Mouse (Mus musculus) R1 (cell line): Measurements from ENCODE around the gene Nfx1.
"Not testable (repeated sequence)": the region's sequence is repeated elsewhere in the genome, so short reads cannot be mapped to it uniquely, and the experiment has no call there.

Experiments used
- DNase-seq: peaks from one replicate; pipeline ENCODE4 v3.0.0-alpha.2; 2018; ENCODE audit warnings: low read depth, low spot score

Gene Nfx1

DNA sequence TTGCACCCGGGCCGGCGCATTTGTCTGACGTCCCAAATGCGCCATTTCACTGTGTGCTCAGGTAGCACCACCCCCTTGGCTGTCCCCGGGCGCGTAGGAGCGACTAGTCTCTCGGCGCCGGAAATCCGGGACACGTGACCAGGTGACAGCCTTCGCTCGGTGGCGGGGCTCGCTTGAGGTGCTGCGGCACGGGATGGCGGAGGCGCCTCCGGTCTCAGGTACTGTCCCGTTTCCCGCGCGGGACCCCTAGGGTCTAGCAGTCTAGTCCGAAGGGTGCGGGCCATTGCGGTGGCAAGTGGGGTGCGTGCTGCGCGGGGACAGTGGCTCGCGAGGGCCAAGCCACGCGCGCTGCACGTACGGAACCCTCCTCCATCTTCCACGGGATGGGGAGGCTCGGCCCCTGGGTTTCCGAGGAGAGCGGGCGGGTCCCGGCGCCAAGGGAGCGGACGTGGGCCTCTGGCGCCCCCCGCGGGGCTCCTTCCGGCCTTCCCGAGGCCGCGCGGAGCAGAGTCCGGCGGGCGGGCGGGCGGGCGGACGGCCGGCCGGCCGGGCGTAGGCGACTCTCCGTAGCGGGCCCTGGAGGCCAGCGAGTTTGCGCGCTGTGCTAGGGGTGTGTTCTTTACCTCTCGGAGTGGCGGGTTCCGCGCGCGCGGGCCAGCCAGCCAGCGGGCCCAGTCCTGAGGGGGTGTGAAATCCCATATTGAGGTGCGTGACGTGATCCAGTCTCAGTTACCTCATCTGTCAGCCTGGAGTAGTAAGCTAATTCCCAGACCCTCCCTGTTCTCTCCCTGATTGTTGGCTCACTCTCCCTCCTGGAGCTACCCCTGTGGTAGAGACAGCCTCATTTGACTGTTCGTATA is at the start of gene Nfx1:
Gene Nfx1, plus strand, starts transcription at position 65 of the 860 bp plus-strand sequence.
- peak; percentile 97 for DNase-seq

DNA sequence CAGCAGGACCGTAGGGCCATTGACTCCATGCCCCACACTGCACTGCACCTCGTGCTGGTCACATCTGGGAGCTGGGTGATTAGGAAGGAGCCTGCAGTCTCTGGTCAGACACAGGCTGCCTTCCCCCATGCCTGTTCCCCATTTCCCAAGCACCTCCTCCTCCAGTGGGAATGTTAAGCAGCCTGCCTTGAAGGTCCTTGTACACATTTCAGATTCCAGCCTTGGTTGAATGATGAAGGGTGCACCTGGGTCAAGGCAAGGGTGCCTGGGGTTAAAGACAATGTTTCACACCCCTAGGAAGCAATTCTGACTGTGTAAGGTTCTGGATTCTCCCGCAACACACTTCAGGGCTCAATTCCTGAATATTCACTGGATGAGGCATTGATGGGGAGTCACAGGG is 49.4 kb upstream of the Nfx1 start:
- DNase-seq = no peak

DNA sequence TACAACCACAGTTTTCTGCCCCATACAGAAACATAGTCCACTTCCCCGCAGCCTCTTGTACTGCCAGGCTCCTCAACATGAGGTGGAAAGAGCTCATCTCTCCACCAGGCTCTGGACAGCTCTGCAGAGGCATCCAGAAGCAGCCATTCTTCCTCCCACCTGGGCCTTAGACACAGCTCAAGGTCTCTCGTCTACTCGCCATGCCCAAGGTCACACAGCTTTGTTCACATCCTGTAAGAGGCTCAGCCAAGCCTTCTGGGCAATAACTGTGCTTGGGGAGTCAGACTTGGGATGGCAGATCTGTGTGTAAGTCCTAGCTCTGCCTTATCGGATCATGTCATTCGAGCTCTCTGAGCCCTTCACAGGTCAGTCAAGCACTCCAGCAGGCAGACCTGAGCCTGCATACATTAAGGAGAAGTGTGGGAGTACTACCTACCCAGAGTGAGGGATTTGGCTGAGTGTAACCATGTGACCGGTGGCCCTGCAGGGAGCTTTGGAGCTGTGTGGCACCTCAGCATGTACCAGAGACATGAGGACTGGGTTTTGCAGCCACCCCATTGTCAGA is 47.5 kb upstream of the Nfx1 start:
- DNase-seq = peak; percentile 28

DNA sequence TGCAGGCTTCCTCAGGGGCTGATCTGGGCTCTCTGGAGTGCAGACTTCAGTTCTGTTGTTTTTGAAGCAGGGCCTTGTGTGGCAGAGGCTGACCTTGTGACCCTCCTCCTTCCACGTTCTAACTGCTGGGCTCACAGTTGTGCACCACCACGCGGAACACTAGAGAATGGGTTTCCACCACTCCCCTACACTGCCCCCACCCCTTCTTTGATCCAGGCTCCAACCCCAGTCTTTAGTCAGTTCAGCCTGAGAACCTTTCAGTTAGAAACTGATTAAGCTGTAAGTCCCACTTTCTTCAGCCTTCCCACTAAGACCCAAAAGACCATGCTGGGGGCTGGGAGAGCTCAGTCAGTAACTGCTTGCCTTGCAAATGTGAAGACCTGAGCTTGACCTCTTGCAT is 45.1 kb upstream of the Nfx1 start:
- DNase-seq = no peak

DNA sequence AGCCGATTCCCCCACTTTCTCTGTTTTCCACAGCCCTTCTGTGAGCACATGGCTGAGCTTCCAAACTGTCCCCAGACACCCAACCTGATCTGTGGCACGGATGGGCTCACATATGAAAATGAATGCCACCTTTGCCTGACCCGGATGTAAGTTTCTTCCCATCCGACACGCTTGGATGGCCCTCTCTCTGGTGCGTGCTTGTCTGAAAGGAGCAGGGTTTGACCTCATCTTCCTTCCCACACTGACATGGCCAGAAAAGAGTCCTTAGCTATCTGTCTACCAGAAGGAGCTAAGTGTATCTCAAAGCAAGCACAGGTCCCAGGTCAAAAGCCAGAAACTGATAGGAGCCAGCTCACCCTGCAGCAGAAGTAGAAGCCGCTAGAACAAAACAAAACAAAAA is 41.7 kb upstream of the Nfx1 start:
- DNase-seq = no peak

DNA sequence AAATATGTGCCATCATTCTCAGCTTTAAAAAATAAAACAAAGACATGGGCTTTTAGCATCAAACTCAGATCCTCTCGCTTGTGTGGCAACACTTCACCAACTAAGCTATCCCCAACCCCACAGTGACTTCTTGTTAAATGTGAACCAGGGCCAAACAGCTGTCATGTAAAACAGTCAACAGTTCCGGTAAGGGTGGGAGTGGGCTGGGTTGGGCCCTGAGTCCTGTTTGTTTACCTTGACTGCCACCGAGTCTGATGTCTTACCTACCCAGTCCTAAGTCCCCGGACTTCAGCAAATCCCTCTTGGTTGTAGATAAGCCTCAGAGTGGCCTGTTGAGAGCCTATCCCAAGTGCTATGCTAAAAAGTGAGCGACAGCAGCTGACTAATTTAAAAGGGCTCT is 37.0 kb upstream of the Nfx1 start:
- peak; percentile 53 for DNase-seq

DNA sequence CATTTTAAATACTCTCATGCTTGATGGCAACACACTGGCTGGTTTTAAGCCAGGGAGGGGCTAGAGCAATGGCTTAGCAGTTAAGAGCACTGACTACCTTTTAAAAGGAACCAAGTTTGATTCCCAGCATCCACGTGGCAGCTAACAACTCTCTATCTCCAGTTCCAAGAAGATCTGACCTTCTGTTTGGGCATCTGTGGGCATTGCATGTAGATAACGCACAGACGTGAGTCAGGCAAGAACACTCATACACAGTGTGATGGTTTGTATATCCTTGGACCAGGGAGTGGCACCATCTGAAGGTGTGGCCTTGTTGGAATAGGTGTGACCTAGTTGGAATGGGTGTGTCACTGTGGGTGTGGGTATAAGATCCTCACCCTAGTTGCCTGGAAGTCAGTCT is 36.3 kb upstream of the Nfx1 start:
- not testable (repeated sequence) for DNase-seq

DNA sequence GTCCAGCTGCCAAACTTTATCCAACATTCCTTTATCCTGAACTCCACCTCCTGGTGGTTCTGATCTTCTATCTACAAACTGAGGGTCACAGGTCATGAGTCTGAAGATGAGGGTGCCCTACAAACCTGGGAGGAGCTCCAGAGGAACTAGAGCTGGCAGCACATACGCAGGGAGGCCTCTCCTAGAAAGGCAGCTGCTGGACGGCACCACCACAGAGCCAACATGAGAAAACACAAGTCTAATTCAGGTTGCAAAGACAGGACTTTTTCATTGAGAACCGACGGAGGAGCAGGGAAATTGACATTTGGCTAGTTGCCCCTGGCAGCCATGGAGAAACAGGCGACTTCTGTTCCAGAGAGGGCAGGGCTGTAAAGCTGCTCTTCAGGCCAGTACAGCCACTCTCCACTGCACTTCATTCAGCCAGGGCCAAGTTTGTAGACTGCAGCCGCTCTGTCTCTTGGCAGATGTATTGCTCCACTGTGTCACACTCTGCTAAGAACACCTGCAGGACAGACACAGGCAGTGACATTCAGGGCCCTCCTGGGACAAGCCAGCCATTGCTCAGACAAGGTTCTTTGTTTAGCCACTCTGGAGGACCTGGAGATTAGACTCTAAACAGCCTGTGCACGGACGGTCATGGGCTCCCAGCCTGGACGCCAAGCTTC is 34.4 kb upstream of the Nfx1 start:
- DNase-seq = no peak

DNA sequence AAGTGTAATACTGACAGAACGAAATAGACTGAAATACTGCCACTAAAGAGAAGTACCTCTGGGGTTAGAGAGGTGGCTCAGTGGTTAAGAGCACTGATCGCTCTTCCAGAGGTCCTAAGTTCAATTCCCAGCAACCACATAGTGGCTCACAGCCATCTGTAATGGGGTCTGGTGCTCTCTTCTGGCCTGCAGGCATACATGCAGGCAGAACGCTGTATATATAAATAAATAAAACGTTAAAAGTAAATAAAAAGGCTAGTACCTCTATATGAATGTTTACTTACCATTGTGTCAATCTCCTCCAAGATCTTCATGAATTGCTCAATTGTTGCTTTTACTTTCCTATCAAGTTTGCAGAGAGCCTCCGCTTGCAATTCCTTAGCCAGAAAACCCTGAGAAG is 31.9 kb upstream of the Nfx1 start:
- DNase-seq = no peak

DNA sequence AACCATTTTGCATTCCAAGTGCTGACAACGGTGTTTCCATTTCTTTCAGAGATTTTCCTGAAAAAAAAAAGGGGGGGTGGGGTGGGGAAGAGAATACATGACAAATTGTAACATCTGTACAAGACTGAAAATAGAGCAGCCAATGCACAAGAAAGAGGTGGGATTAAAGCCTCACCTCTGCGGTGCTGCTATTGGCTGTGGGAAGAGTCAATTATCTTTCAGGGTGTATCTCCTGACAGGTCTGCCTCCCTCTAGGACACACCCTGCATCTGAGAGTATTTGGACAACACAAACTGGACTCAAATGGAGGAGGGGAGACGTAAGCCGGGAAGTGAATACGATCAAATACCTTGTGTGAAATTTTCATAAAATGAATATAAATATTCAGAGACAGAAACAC is 27.1 kb upstream of the Nfx1 start:
- peak; percentile 75 for DNase-seq

DNA sequence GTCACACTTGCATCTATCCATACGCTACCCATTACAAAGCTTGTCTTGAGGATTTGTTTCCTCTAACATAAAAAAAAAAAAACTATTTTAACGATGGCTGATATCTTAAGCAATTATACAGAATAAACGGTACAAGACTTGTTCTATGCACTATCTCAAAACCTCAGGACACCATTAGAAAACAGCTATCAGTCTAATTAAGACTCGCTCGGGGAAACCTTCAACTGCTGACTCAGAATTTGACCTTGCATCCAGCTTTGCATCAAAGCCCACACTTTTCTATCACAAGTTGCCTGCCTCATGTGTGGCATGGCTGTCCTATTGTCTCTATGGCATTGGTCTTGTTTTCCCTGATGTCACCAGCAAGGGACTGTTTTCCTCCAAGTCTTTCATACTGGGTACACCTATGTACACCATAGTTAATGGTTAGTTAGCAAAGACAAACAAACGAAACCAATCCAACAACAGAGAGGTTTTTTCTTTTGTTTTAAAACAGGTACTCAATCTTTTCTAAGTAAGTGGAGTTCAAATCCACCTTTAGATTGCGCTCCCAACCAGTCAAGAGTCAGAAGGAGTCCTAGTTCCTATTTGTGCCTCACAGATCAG is 24.1 kb upstream of the Nfx1 start:
- DNase-seq = no peak

DNA sequence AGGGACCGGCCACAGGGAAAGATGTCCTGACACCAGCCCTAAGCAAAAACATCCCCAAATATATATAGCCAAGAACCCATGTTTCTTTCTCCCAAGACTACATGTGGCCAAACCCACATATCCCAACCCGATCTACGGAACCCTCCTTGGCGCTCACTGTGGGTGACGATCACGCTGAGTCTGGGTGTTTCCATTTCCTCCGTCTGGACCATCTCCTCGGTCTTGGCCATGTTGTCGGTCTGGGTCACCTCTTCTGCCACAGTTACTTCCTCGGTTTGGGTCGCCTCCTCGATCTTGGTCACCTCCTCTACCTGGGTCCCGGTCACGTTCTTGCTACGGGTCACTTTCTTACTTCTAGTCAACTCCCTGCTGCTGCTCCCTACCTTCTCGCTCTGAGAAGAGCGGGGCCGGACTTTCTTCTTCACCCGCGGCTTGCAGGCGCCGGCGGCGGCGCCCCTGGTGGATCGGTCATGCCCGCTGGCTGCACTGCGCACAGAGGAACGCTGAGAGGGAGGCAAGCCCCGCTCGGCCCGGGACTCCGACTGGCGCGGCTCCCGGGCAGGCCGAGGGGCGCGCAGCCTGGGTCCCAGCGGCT is 23.0 kb upstream of the Nfx1 start:
- DNase-seq = peak; percentile 70

DNA sequence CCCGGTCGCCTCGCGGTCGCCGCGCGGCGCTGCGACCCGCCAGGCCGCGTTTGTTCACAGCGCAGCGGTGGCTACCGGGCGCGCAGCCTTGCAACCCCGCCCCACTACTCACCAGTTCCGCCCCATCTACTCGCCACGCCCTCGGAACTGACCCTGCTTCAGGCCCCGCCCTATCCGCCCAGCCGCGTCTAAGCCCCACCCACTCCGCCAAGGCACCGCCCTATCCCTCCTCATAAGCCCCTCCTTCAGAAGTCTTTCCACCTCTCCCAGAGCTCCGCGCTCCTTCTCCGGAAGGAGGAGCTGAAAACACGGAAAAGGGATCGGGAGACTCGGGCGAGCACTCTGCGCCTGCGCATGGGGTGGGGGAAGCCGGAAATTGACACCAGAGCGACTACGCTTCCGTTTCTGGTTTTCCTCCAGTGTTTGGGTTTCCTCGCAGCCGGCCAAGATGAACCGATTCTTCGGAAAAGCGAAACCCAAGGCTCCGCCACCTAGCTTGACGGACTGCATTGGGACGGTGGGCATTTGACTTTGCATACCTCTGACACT is 22.5 kb upstream of the Nfx1 start, which contains the start of the genes Bag1 and Chmp5:
Gene Bag1, minus strand, starts transcription at position 135 of the 549 bp plus-strand sequence.
Gene Chmp5, plus strand, starts transcription at position 248 of the 549 bp plus-strand sequence.
- peak; percentile 99 for DNase-seq

DNA sequence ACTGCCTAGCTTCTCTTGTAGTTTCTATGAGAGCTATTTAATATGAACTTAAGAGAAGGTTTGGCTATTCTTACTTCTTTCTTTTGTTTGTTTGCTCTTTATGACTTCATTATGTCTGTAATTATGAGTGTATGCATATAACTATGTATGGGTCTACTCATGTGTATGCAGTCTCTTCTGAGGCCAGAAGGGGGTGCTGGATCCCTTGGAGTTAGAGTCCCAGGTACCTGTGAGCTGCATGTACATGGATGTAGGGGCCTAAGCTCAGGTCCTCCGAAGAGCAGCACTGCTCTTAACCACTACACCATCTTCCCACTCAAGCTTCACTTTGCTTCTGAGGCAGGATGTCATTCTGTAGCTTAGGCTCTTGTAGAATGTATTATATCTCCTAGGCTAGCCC is 17.2 kb upstream of the Nfx1 start:
- peak; percentile 80 for DNase-seq

DNA sequence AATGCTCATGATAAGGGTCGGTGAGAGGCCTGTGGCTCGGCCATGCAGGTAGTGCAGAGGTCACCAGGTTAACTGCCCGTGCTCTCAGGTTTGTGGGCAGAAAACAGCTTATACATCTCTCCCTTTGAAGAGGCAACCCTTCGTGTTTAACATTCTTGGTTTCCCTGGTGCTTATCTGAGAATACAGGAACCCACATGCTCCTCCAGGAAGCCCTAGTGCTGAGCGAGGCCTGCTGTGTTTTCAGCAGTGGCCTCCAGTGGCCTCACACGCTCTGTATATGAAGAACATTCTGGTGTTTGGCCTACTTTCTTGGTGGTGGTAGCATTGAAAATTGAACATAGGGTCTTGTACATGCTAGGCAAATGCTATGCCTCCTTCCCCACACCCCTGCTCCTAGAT is 14.8 kb upstream of the Nfx1 start:
- no peak for DNase-seq

DNA sequence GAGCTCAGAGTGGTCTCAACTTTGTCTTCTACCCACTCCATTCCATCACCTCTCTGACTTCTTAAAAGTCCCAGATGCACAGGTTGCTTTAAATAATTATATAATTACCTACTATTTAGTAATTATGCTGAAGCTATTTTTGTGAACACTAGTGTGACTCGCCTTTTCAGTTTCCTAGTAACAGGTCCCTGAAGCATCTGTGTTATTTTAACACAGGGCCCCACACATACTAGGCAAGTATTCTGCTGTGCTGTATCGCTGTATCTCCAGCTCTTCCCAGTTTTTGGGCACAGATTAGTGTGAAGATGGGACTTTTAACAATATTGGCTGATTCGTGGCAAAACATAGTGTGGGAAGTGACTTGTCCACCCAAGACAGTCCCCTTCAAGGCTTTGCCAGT is 7.2 kb upstream of the Nfx1 start:
- DNase-seq = no peak

DNA sequence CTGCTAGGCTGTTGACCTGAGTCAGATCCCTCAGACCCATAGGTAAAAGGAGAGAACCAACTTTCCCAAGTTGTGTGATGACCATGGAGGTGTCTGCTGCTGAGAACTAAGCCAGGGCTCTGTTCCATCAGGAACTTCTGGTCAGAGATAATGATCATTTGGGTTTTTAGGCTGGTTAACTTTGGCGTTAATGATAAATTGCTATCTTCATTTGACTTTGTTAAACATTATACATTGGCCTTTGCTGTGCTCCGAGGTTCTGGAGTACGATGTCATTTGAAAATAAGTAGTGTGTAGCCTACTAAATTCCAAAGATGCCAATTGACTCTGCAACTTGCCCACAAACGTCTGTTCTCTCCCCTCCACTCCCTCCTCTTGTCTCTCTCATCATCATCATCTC is 1.5 kb upstream of the Nfx1 start:
- DNase-seq = no peak

DNA sequence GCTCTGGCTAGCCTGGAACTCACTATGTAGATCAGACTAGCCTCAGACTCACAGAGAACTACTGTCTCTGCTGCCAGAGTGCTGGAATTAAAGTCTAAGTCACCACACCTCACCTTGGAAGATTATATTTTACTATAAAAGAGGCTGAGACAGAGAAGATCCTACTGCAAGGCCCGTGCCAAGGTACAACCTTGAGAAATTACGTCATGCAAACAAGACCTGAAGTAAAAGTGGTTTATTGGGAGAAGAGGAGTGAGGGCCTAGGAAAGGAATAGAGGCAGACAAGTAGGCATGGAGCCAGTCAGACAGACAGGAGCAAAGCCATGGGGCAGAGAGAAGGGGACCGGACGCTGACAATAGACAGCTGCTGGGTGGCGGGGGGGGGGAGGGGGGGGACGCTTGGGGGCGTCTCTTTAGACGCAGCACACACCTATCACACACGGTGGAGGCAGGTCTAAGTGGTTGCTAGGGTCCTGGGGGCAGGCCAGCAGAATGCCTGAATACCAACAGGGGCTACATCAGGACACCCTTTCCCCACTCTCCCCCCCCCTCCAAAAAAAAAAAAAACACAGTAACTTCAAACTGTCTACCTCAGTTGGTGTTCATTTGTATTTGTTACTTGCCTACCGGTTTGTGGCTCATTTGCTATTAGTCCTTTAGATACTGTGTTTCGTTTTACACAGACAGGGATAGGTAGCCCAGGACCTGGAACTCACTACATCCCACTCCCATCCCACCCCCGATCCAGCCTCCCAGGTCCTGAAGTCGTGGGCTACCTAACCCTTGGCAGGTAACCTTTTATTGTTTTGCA is 720 bp upstream of the Nfx1 start:
- peak; percentile 38 for DNase-seq

DNA sequence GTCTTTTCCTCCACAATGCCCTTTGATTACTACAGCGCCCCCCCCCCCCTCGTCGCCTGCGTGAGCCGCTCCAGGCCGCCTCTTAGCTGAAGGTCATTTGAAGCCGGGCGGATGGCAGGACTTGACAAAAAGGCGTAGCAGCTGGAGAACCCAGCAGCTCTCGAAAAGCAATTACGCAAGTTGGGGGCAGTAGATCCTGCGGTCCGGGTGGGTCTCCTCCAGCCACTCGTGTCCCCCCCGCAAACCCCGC is 189 bp upstream of the Nfx1 start:
- DNase-seq = no peak

DNA sequence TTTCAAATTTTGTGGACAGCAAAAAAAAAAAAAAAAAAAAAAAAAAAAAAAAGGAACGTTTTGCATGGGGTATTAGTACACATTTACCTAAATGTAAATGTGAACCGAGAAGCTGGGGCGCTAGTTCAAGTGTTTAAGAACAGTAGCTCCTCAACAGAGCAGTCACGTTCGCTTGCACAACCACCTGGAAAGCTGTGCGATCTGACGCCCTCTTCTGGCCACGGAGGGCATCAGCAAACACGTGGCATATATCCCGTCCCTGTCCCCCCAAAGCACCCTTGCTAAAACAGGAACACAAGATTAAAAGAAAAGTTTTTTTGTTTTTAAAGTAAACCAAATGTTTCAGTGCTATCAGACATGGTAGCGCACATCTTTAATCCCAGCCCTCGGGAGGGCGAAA is 1.0 kb downstream of the Nfx1 start:
- DNase-seq = peak; percentile 80

DNA sequence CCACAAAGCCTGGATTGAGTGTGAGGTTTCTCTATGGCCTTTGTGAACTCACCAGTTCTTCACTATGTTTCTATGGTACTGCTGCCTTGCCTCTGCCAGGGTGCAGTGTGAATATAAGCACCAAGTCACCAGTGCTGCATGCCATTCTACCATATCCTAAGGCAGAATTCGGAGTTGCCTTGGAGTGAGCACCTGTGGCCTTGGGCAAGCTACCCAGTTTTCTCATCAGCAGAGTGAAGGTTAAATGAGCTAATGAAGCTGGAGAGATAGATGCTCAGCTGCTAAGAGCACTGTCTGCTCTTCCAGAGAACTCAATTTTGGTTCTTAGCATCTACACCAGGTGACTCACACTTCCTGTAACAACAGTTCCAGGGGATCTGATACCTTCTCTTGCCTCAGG is 3.3 kb downstream of the Nfx1 start:
- no peak for DNase-seq
